Mouse (Mus musculus) R1 (cell line): ENCODE data around the gene Slc39a3.

ENCODE experiments used
- DNase-seq: peaks from one replicate; pipeline ENCODE4 v3.0.0-alpha.2; 2018; ENCODE audit warnings: low read depth, low spot score

Gene Slc39a3

DNA sequence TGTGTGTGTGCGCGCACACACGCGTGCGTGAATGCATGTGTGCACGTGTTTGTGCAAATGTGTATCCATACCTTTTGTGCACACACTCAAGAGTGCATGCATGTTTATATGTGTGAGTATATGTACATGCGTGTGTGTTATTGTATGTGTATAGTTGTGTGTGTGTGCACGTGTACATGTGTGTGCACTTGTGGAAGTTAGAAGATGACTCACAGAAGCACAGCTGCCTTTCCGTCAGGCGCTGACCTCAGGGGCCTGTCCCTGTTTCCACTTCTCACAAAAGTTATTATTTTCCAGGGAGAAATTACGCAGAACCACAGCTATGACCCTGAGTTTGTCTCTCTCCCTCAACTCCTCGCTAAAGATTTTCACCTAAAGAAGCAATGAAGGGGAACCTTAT, 53.0 kb downstream of the Slc39a3 start:
- DNase-seq, result no peak

GRCm38 (mm10) chr10:80982381-80982780, 54.8 kb downstream of the Slc39a3 start:
- no peak for DNase-seq

- no peak for DNase-seq
Observed at GRCm38 (mm10) chr10:80981564-80982112, 55.6 kb downstream of the Slc39a3 start.
